Mouse (Mus musculus): ENCODE measurements around the gene Kifc3.
"Not testable (repeated sequence)": the region's sequence is repeated elsewhere in the genome, so short reads cannot be mapped to it uniquely, and the experiment has no call there.

Gene Kifc3

GRCm38 (mm10) chr8:95202649-95203275 lies at the start of gene Kifc3:
Kifc3 (minus strand) TSS chr8:95202812.
- no peak for DNase-seq (ENCODE audit: low read depth, low spot score)

- no peak for DNase-seq (ENCODE audit: low read depth, low spot score)
Observed at GRCm38 (mm10) chr8:95252056-95252455, 49.4 kb upstream of the Kifc3 start.

GRCm38 (mm10) chr8:95249847-95250246 lies 47.2 kb upstream of the Kifc3 start:
- no peak for DNase-seq (ENCODE audit: low read depth, low spot score)

- DNase-seq (ENCODE audit: low read depth, low spot score) = no peak
Observed at GRCm38 (mm10) chr8:95247277-95247676, 44.7 kb upstream of the Kifc3 start.

GRCm38 (mm10) chr8:95245180-95245579 lies 42.6 kb upstream of the Kifc3 start:
- DNase-seq (ENCODE audit: low read depth, low spot score) = no peak

- no peak for DNase-seq (ENCODE audit: low read depth, low spot score)
Observed at GRCm38 (mm10) chr8:95243853-95244252, 41.2 kb upstream of the Kifc3 start.

- DNase-seq (ENCODE audit: low read depth, low spot score) = peak; percentile 49
Observed at GRCm38 (mm10) chr8:95242826-95243571, 40.4 kb upstream of the Kifc3 start.

- no peak for DNase-seq (ENCODE audit: low read depth, low spot score)
Observed at GRCm38 (mm10) chr8:95242099-95242825, 39.6 kb upstream of the Kifc3 start.

GRCm38 (mm10) chr8:95235683-95236082 lies 33.1 kb upstream of the Kifc3 start:
- peak; percentile 62 for DNase-seq (ENCODE audit: low read depth, low spot score)

GRCm38 (mm10) chr8:95230086-95230485 lies 27.5 kb upstream of the Kifc3 start:
- not testable (repeated sequence) for DNase-seq (ENCODE audit: low read depth, low spot score)

- DNase-seq (ENCODE audit: low read depth, low spot score) = no peak
Observed at GRCm38 (mm10) chr8:95227151-95227468, 24.5 kb upstream of the Kifc3 start.

GRCm38 (mm10) chr8:95226251-95227150 lies 23.9 kb upstream of the Kifc3 start:
- DNase-seq (ENCODE audit: low read depth, low spot score) = no peak

GRCm38 (mm10) chr8:95223969-95224368 lies 21.4 kb upstream of the Kifc3 start:
- DNase-seq (ENCODE audit: low read depth, low spot score) = no peak

GRCm38 (mm10) chr8:95221045-95221444 lies 18.4 kb upstream of the Kifc3 start:
- DNase-seq (ENCODE audit: low read depth, low spot score) = no peak

- no peak for DNase-seq (ENCODE audit: low read depth, low spot score)
Observed at GRCm38 (mm10) chr8:95220571-95220998, 18.0 kb upstream of the Kifc3 start.

- no peak for DNase-seq (ENCODE audit: low read depth, low spot score)
Observed at GRCm38 (mm10) chr8:95219623-95220022, 17.0 kb upstream of the Kifc3 start.

- DNase-seq (ENCODE audit: low read depth, low spot score) = peak; percentile 45
Observed at GRCm38 (mm10) chr8:95215709-95216360, 13.2 kb upstream of the Kifc3 start.

GRCm38 (mm10) chr8:95209924-95210323 lies 7.3 kb upstream of the Kifc3 start:
- DNase-seq (ENCODE audit: low read depth, low spot score) = no peak

GRCm38 (mm10) chr8:95205946-95206345 lies 3.3 kb upstream of the Kifc3 start:
- DNase-seq (ENCODE audit: low read depth, low spot score) = no peak

GRCm38 (mm10) chr8:95204039-95204380 lies 1.4 kb upstream of the Kifc3 start:
- peak; percentile 82 for DNase-seq (ENCODE audit: low read depth, low spot score)

GRCm38 (mm10) chr8:95203326-95204038 lies 870 bp upstream of the Kifc3 start:
- DNase-seq (ENCODE audit: low read depth, low spot score) = no peak
